Mouse (Mus musculus) olfactory bulb, adult 2 months (tissue): Measurements from ENCODE around the gene Car12.

Source experiments
- CTCF ChIP-seq: fragments of 200-500 bp; IDR thresholded peaks from 2 replicates; pipeline ENCODE4 v1.5.1; 2012; ENCODE audit warnings: low read depth, mild to moderate bottlenecking, low read length, moderate library complexity; ENCODE audit not compliant: insufficient read depth
- POLR2A ChIP-seq: fragments of 200-500 bp; IDR thresholded peaks from 2 replicates; pipeline ENCODE4 v1.6.1; 2012; ENCODE audit warnings: mild to moderate bottlenecking, low read depth, low read length, moderate library complexity; ENCODE audit not compliant: insufficient read depth

GRCm38 (mm10) chr9:66720686-66721450 lies 7.4 kb downstream of the Car12 start:
- TF ChIP-seq CTCF (no peak), POLR2A (no peak)
